Mouse (Mus musculus): ENCODE measurements at regions not wholly inside any gene's neighbourhood (a gene's known extent, or its start where the extent isn't known, plus 50 kb on each side); places are given as distances from the start of the nearest gene placed in this dataset.

DNA sequence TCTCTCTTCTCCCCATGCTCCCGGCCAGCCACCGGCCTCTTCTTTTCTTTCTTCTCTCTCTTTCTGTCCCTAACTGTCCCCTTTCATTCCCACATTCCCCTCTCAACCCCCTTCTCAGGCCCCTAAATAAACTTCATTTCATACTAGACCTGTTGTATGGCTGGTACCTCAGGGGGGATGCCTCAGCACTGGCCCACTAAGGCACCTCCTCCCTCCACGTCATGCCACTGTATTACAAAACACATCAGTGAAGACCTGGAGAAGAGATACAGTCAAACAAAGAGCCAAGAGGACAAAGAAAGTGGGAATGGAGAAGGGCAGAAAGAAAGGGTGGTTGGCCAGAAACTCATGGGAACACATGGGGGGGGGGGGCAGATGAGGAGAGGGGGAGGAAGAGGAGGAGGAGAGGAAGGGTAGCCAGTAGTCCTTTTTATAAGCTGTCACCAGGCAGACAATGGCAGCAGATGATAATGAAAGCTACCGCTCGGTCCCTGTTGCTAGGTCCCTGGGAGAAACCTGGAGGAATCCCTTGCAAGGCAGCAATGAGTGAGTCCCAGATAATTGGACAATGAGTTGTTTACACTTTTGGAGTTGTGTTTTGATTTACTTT lies 224.5 kb upstream of the Pfn2 start:
- DNase-seq (ENCODE audit: low read depth in 3 of 3, low spot score in 3 of 3): no peak
- H3K4me2 ChIP-seq (ENCODE audit: low read depth): no peak overlapping the region
- no peaks in the 10 kb centered on the region for H3K4me1 ChIP-seq (replicated peaks; ENCODE audit: control insufficient read depth in 2 of 2, insufficient read depth in 2 of 2, low read length in 1 of 2)
- no peaks in the 10 kb centered on the region for H3K27me3 ChIP-seq (ENCODE audit: control insufficient read depth, insufficient read depth, low read length)
- no peaks in the 10 kb centered on the region for H3K9me3 ChIP-seq (ENCODE audit: control insufficient read depth, low read length)
- TF ChIP-seq CTCF (IDR thresholded peaks at IDR 0.05; ENCODE audit: low read depth): no peak
- TF ChIP-seq EP300 (IDR thresholded peaks at IDR 0.05; ENCODE audit: low read depth): no peak
- no peak overlapping the region for H3K4me3 ChIP-seq (ENCODE audit: insufficient read depth in 1 of 2, low read depth in 2 of 2, low read length in 2 of 2)
- WGBS (ENCODE audit: insufficient replicate concordance): 74% methylated on average over 5 of the region's 5 CpGs
- no peak for ATAC-seq (ENCODE audit: insufficient read depth)
- no peak overlapping the region for H3K9ac ChIP-seq (replicated peaks)
- H3K36me3 ChIP-seq (replicated peaks; ENCODE audit: control insufficient read depth, insufficient read depth, low read depth): no peaks in the 10 kb centered on the region
- no peak overlapping the region for H3K27ac ChIP-seq

DNA sequence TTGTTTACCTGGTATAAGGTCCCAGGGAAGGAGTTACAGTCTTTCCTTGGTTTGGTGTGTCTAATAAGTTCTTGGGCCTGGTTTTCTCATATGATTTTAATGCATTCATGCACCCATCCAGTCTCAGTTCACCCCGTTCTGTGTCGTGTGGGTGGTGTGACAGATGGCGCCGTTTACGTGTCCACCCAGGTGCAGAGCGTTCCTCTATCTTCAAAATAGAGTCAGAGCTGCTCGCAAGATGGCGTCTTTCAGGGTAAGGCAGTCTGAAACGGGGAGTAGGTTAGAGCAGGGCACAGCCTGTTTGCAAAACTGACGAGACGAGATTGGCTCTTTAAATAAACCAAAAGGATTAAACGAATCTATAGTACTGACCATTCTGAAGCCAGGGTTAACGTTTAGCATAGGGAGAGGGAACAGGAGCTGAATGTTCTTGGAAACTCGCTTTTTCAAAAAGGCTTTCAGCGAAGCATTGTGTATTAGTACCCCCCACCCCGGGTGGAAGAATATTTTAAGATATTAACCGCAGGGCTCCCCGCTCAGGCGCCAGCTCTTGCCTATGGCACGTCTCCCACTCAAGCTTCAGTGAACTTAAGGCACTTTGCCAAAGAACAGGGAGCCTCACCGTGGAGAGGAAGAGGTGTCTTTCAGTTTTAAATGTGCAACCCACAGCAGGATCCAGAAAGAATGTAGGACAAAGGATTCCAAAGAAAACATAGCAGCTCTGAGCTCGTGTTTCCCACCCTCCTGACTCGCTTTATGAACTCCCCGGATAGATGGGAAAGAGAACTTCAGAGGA lies 241.7 kb upstream of the Pfn2 start:
- H3K9ac ChIP-seq (replicated peaks): no peak overlapping the region
- H3K4me3 ChIP-seq (ENCODE audit: insufficient read depth in 1 of 2, low read depth in 2 of 2, low read length in 2 of 2): no peak overlapping the region
- no peak for DNase-seq (ENCODE audit: low read depth in 3 of 3, low spot score in 3 of 3)
- no peak for ATAC-seq (ENCODE audit: insufficient read depth)
- no peak overlapping the region for H3K27ac ChIP-seq
- no peaks in the 10 kb centered on the region for H3K36me3 ChIP-seq (replicated peaks; ENCODE audit: control insufficient read depth, insufficient read depth, low read depth)
- no peaks in the 10 kb centered on the region for H3K4me1 ChIP-seq (replicated peaks; ENCODE audit: control insufficient read depth in 2 of 2, insufficient read depth in 2 of 2, low read length in 1 of 2)
- H3K27me3 ChIP-seq (ENCODE audit: control insufficient read depth, insufficient read depth, low read length): no peaks in the 10 kb centered on the region
- H3K9me3 ChIP-seq (ENCODE audit: control insufficient read depth, low read length): no peaks in the 10 kb centered on the region
- TF ChIP-seq EP300 (IDR thresholded peaks at IDR 0.05; ENCODE audit: low read depth) (no peak), CTCF (IDR thresholded peaks at IDR 0.05; ENCODE audit: low read depth) (no peak)
- 69% methylated on average over 24 of the region's 24 CpGs for WGBS (ENCODE audit: insufficient replicate concordance)
- H3K4me2 ChIP-seq (ENCODE audit: low read depth): no peak overlapping the region

DNA sequence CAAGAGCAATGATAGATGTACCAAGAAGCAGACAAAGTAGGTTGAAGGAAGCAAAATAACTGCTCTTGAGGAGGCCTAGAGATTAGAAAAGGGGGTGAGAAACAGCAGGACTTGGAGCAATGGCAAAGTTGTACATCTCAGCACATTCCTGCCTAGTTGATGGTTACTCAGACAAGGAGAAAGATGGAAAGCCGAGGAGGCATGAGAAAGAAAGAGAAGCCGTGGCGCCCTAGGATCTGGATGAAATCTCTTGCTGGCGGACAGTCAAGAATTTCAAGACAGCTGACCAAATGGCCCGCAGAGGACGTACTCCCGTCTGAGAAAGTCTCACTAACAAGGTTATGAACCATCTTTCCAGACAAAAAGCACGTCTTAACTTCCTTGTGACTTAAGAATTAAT lies 242.5 kb upstream of the Pfn2 start:
- no peaks in the 10 kb centered on the region for H3K27me3 ChIP-seq (ENCODE audit: control insufficient read depth, insufficient read depth, low read length)
- DNase-seq (ENCODE audit: low read depth in 3 of 3, low spot score in 3 of 3) (no peak), ATAC-seq (ENCODE audit: insufficient read depth) (no peak)
- H3K4me1 ChIP-seq (replicated peaks; ENCODE audit: control insufficient read depth in 2 of 2, insufficient read depth in 2 of 2, low read length in 1 of 2): no peaks in the 10 kb centered on the region
- H3K4me2 ChIP-seq (ENCODE audit: low read depth): no peak overlapping the region
- no peaks in the 10 kb centered on the region for H3K9me3 ChIP-seq (ENCODE audit: control insufficient read depth, low read length)
- no peak overlapping the region for H3K27ac ChIP-seq
- no peak overlapping the region for H3K4me3 ChIP-seq (ENCODE audit: insufficient read depth in 1 of 2, low read depth in 2 of 2, low read length in 2 of 2)
- WGBS (ENCODE audit: insufficient replicate concordance): 65% methylated on average over 8 of the region's 8 CpGs
- H3K9ac ChIP-seq (replicated peaks): no peak overlapping the region
- no peaks in the 10 kb centered on the region for H3K36me3 ChIP-seq (replicated peaks; ENCODE audit: control insufficient read depth, insufficient read depth, low read depth)
- TF ChIP-seq CTCF (IDR thresholded peaks at IDR 0.05; ENCODE audit: low read depth): no peak
- no peak for TF ChIP-seq EP300 (IDR thresholded peaks at IDR 0.05; ENCODE audit: low read depth)

DNA sequence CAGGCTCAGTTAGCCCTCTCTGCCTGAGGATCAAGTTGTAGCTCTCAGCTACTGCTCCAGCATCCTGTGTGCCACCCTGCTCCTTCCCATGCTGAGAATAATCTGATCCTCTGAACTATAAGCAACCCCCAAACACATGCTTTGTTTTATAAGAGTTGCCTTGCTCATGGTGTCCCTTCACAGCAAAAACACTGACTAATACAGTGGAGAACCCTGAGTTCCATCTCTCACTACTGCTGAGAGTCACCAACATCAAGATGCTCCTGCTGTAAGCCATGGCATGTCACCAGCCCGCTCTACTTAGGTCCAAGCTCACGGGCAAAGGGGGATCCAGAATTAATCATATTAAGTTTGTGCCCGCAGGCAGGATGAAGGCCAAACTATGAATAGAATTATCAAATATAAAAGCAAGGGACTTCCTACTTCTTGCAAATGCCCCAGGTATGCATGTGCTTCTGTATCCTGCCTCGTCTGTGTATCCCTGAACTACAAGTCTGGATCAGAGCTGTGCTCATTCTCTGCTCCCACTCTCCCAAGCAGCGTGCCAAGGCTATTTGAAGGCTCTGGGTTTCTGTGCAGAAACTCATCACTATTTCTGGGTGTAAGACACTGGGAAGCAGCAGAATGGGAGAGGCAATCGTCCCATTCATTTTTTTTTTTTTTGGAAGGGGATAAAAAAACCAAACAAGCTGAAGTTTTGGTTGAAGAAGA lies 243.7 kb upstream of the Pfn2 start:
- Histone ChIP-seq H3K9ac (replicated peaks) (no peak overlapping the region), H3K4me2 (ENCODE audit: low read depth) (no peak overlapping the region), H3K27me3 (ENCODE audit: control insufficient read depth, insufficient read depth, low read length) (no peaks in the 10 kb centered on the region), H3K9me3 (ENCODE audit: control insufficient read depth, low read length) (no peaks in the 10 kb centered on the region), H3K4me3 (ENCODE audit: insufficient read depth in 1 of 2, low read depth in 2 of 2, low read length in 2 of 2) (no peak overlapping the region), H3K4me1 (replicated peaks; ENCODE audit: control insufficient read depth in 2 of 2, insufficient read depth in 2 of 2, low read length in 1 of 2) (no peaks in the 10 kb centered on the region), H3K36me3 (replicated peaks; ENCODE audit: control insufficient read depth, insufficient read depth, low read depth) (no peaks in the 10 kb centered on the region), H3K27ac (no peak overlapping the region)
- TF ChIP-seq CTCF (IDR thresholded peaks at IDR 0.05; ENCODE audit: low read depth) (no peak), EP300 (IDR thresholded peaks at IDR 0.05; ENCODE audit: low read depth) (no peak)
- DNase-seq (ENCODE audit: low read depth in 3 of 3, low spot score in 3 of 3): no peak
- WGBS (ENCODE audit: insufficient replicate concordance): 61% methylated on average over 6 of the region's 6 CpGs
- ATAC-seq (ENCODE audit: insufficient read depth): no peak

DNA sequence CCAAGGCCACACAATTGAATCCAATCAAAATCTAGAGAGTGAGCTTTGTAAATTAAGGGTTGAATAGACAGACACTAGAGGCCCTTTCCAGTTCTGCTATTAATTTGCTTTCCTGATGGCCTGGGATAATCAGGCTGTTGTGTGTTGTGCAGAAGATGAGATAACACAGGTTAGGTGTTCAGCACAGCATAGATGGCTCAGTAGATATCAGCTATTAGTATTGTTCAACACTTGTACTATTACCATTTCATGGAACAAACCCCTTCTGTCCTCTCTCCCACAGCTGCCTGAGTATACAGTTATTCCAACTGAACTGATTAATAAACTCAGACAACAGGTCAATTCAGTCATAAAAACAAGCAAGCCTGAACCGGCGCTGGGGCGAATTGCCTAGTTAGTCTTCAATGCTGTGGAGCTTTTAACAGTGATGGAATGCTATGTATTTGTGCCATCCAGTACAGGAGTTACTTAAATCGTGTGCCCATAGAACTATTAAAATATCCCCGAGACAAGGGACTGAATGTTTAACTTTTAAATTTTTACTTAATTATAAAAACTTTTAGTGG lies 263.1 kb upstream of the Pfn2 start:
- Histone ChIP-seq H3K9me3 (ENCODE audit: control insufficient read depth, low read length) (no peaks in the 10 kb centered on the region), H3K4me3 (ENCODE audit: insufficient read depth in 1 of 2, low read depth in 2 of 2, low read length in 2 of 2) (no peak overlapping the region), H3K27me3 (ENCODE audit: control insufficient read depth, insufficient read depth, low read length) (no peaks in the 10 kb centered on the region), H3K9ac (replicated peaks) (no peak overlapping the region), H3K4me1 (replicated peaks; ENCODE audit: control insufficient read depth in 2 of 2, insufficient read depth in 2 of 2, low read length in 1 of 2) (no peaks in the 10 kb centered on the region), H3K36me3 (replicated peaks; ENCODE audit: control insufficient read depth, insufficient read depth, low read depth) (no peaks in the 10 kb centered on the region), H3K4me2 (ENCODE audit: low read depth) (no peak overlapping the region), H3K27ac (no peak overlapping the region)
- ATAC-seq (ENCODE audit: insufficient read depth) (no peak), DNase-seq (ENCODE audit: low read depth in 3 of 3, low spot score in 3 of 3) (no peak)
- 59% methylated on average over 5 of the region's 5 CpGs for WGBS (ENCODE audit: insufficient replicate concordance)
- TF ChIP-seq EP300 (IDR thresholded peaks at IDR 0.05; ENCODE audit: low read depth) (no peak), CTCF (IDR thresholded peaks at IDR 0.05; ENCODE audit: low read depth) (no peak)

Data from liver, embryonic 14.5 days (tissue).